Mouse (Mus musculus): Measurements from ENCODE around the gene Serpinb2.

Serpinb2 gene

DNA sequence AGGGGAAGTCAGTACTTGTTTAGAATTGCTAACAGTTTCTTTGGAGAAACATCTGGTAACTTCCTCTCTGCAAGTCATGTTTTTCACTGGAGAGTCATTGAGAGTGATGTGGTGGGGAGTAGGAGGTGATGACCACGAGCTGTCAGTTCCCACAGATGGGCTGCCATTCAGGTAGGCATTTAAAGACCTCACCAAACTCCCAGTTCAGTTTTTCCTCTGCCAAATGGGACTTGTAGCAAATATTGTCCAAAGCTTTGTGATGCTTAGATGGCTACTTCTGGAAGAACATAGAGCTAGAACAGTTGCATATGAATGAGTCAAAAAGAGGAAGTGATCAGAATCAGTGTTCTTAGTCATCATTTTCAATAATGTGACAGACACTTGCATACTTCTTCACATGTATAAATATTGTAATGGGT is 72.7 kb downstream of the Serpinb2 start:
- DNase-seq, result no peak

DNA sequence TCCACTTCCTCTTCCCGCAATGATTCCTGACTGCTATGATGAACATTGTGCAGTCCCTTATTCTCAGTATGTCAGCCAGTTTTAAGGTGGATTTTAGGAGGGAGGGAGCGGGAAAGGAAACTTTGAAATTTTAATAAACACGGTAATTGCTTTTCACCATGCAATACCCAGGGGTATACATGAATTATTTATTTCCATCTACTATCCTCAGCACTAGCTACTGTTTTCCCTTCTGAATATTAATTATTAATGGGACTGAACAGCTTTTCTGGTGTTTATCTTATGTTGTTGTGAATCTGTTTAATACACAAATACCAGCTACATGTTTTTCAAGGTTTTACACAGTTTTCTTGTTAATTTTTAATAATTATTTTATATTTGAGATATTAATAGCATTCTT is 73.7 kb downstream of the Serpinb2 start:
- DNase-seq, result no peak

All from thymus, postnatal 14 days (tissue).